Mouse (Mus musculus) embryonic facial prominence, embryonic 12.5 days (tissue): ENCODE measurements around the gene Prkacb. TPM values are rescaled to one million over a fixed set of nuclear protein-coding genes. Genes with fewer than 3 reads are reported as not detected.

ENCODE experiments used
- ATAC-seq: fragments of 200-750 bp; cut with Nextera tagmentation; 2 replicates; pipeline ENCODE4 v1.8.0; 2017; ENCODE audit not compliant: insufficient number of reproducible peaks, insufficient read depth, low FRiP score, low TSS enrichment
- H3K27ac ChIP-seq: fragments of 300-500 bp; sonication (generic); 2 replicates; pipeline ENCODE4 v1.5.1; 2016; ENCODE audit warnings: mild to moderate bottlenecking
- H3K27me3 ChIP-seq: fragments of 300-500 bp; sonication (generic); 2 replicates; pipeline ENCODE4 v1.6.1; 2016; ENCODE audit warnings: mild to moderate bottlenecking, moderate library complexity
- H3K36me3 ChIP-seq: fragments of 300-500 bp; sonication (generic); 2 replicates; pipeline ENCODE4 v1.6.1; 2016; ENCODE audit warnings: mild to moderate bottlenecking
- H3K4me1 ChIP-seq: fragments of 300-500 bp; sonication (generic); 2 replicates; pipeline ENCODE4 v1.6.1; 2016
- H3K4me2 ChIP-seq: fragments of 300-500 bp; sonication (generic); replicated peaks from 2 replicates; pipeline ENCODE4 v1.6.1; 2016; ENCODE audit warnings: mild to moderate bottlenecking, moderate library complexity
- H3K4me3 ChIP-seq: fragments of 300-500 bp; sonication (generic); 2 replicates; pipeline ENCODE4 v1.5.1; 2016; ENCODE audit warnings: mild to moderate bottlenecking
- H3K9ac ChIP-seq: fragments of 300-500 bp; sonication (generic); 2 replicates; pipeline ENCODE4 v1.6.1; 2016; ENCODE audit warnings: mild to moderate bottlenecking, moderate library complexity
- H3K9me3 ChIP-seq: fragments of 300-500 bp; sonication (generic); 2 replicates; pipeline ENCODE4 v1.6.1; 2016; ENCODE audit warnings: mild to moderate bottlenecking, moderate library complexity
- WGBS: fragments of 180-500 bp; shearing (Covaris S2); methylation state at CpG from one replicate; pipeline ENCODE4 v1.1.7; 2016; 5-methylcytosine and 5-hydroxymethylcytosine counted together
- polyA plus RNA-seq: library from polyadenylated mRNA; unstranded; fragments of >200 nt; fragmentation: Nextera tagmentation; extraction: Ambion mirVana; gene quantifications from 2 replicates; pipeline ENCODE4 v1.2.1, GENCODE M21; 2016

Gene Prkacb
- 89.5 and 91.9 TPM in 2 replicates for polyA plus RNA-seq

GRCm38 (mm10) chr3:146812901-146813393 is at the start of gene Prkacb:
TSS of gene Prkacb (minus strand) at chr3:146812990.
- Histone ChIP-seq H3K36me3 (no peaks in the 10 kb centered on the region), H3K4me3 (peak within 1 kb of the TSS; percentile 63), H3K9me3 (no peaks in the 10 kb centered on the region), H3K27ac (peak within 1 kb of the TSS; percentile 88), H3K27me3 (no peaks in the 10 kb centered on the region), H3K9ac (peak within 1 kb of the TSS; percentile 75), H3K4me2 (peak within 1 kb of the TSS; percentile 78), H3K4me1 (peaks cover 9% of the 10 kb centered on the region; the same call in 1 of the 2 replicates)
- peak; percentile 96 for ATAC-seq
- under 1% methylated on average over 60 of the region's 60 CpGs for WGBS

DNA sequence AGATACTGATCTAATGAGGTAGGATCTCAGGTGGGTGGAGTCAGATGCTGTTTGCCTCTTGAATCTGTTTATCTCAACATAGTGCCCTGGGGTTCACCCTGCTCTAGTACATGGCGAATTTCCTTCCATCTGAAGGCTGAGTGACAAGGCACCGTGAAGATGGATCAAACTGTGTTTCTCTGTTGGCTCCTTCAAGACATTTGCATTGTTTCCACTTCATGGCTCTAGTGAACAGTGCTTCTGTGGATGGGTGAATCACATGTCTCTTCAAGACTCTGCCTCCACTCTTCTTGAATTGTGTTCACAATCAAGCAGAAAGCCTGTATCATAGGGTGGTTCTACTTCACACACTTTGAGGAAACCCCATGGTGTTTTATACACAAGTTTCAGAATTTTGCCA is 47.5 kb upstream of the Prkacb start:
- Histone ChIP-seq H3K9me3 (no peaks in the 10 kb centered on the region), H3K36me3 (no peaks in the 10 kb centered on the region), H3K27me3 (no peaks in the 10 kb centered on the region), H3K27ac (no peak overlapping the region), H3K4me3 (no peak overlapping the region), H3K4me2 (no peak overlapping the region), H3K9ac (no peak overlapping the region), H3K4me1 (no peaks in the 10 kb centered on the region)
- ATAC-seq = no peak
- 70% methylated on average over 2 of the region's 2 CpGs for WGBS

- Histone ChIP-seq H3K27me3 (no peaks in the 10 kb centered on the region), H3K4me2 (no peak overlapping the region), H3K4me1 (no peaks in the 10 kb centered on the region), H3K36me3 (no peaks in the 10 kb centered on the region), H3K9ac (no peak overlapping the region), H3K27ac (no peak overlapping the region), H3K9me3 (no peaks in the 10 kb centered on the region), H3K4me3 (no peak overlapping the region)
- no peak for ATAC-seq
- WGBS = 91% methylated on average over 10 of the region's 10 CpGs
Measured at GRCm38 (mm10) chr3:146857373-146857772, 44.6 kb upstream of the Prkacb start.

- WGBS = 75% methylated on average over 7 of the region's 7 CpGs
- H3K4me3 ChIP-seq = no peak overlapping the region
- no peaks in the 10 kb centered on the region for H3K27me3 ChIP-seq
- no peaks in the 10 kb centered on the region for H3K36me3 ChIP-seq
- H3K27ac ChIP-seq = no peak overlapping the region
- H3K9me3 ChIP-seq = no peaks in the 10 kb centered on the region
- ATAC-seq = no peak
- no peak overlapping the region for H3K9ac ChIP-seq
- no peaks in the 10 kb centered on the region for H3K4me1 ChIP-seq
- no peak overlapping the region for H3K4me2 ChIP-seq
Measured at GRCm38 (mm10) chr3:146854473-146855087, 41.8 kb upstream of the Prkacb start.

- Histone ChIP-seq H3K4me1 (no peaks in the 10 kb centered on the region), H3K4me2 (peak within 1 kb of the TSS; percentile 80), H3K36me3 (no peaks in the 10 kb centered on the region), H3K27ac (0 out of 2 replicates have a peak within 1 kb of the TSS, but pooled peaks have one; percentile 20), H3K9ac (peak within 1 kb of the TSS; percentile 73), H3K4me3 (peak within 1 kb of the TSS; percentile 70), H3K9me3 (no peaks in the 10 kb centered on the region), H3K27me3 (no peaks in the 10 kb centered on the region)
- peak; percentile 91 for ATAC-seq
- under 1% methylated on average over 35 of the region's 36 CpGs for WGBS
Measured at GRCm38 (mm10) chr3:146851966-146852891, 39.4 kb upstream of the Prkacb start, which contains the start of gene Ttll7. TSS of gene Ttll7 (plus strand) at chr3:146852367.

GRCm38 (mm10) chr3:146849360-146849759 is 36.6 kb upstream of the Prkacb start:
- ATAC-seq = no peak
- Histone ChIP-seq H3K9me3 (no peaks in the 10 kb centered on the region), H3K4me3 (no peak overlapping the region), H3K36me3 (no peaks in the 10 kb centered on the region), H3K9ac (no peak overlapping the region), H3K27me3 (no peaks in the 10 kb centered on the region), H3K4me1 (no peaks in the 10 kb centered on the region), H3K27ac (no peak overlapping the region), H3K4me2 (no peak overlapping the region)
- 87% methylated on average over 7 of the region's 7 CpGs for WGBS

- WGBS = 81% methylated on average over 8 of the region's 8 CpGs
- H3K9me3 ChIP-seq = no peaks in the 10 kb centered on the region
- no peak overlapping the region for H3K27ac ChIP-seq
- no peaks in the 10 kb centered on the region for H3K4me1 ChIP-seq
- H3K4me2 ChIP-seq = no peak overlapping the region
- no peak overlapping the region for H3K9ac ChIP-seq
- H3K36me3 ChIP-seq = no peaks in the 10 kb centered on the region
- H3K4me3 ChIP-seq = no peak overlapping the region
- H3K27me3 ChIP-seq = no peaks in the 10 kb centered on the region
- no peak for ATAC-seq
Measured at GRCm38 (mm10) chr3:146848112-146848511, 35.3 kb upstream of the Prkacb start.

- Histone ChIP-seq H3K36me3 (no peaks in the 10 kb centered on the region), H3K4me3 (no peak overlapping the region), H3K27me3 (no peaks in the 10 kb centered on the region), H3K4me2 (no peak overlapping the region), H3K9me3 (no peaks in the 10 kb centered on the region), H3K9ac (no peak overlapping the region), H3K4me1 (peaks cover 5% of the 10 kb centered on the region; the same call in 1 of the 2 replicates), H3K27ac (no peak overlapping the region)
- 89% methylated on average over 5 of the region's 5 CpGs for WGBS
- no peak for ATAC-seq
Measured at GRCm38 (mm10) chr3:146846237-146846636, 33.4 kb upstream of the Prkacb start.

DNA sequence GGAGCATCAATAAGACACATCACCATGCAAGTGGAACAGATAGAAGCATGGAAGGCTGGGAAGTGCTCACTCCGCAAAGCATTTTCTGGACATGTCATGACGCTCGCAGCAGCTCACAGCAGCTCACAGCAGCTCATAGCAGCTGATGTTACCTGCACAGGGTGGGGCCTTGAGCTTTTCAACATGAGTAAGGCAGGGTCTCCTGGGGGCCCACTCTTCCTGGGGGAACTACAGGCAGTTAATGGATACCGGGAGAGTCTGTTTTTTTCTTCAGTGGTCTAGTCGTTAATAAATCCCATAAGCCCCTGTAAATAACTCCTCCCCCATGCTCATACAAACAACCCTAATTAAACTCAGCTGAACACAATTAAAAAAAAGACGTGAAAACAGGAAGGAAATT is 30.7 kb upstream of the Prkacb start:
- Histone ChIP-seq H3K27ac (no peak overlapping the region), H3K9ac (no peak overlapping the region), H3K9me3 (no peaks in the 10 kb centered on the region), H3K27me3 (no peaks in the 10 kb centered on the region), H3K4me3 (no peak overlapping the region), H3K4me2 (no peak overlapping the region), H3K36me3 (no peaks in the 10 kb centered on the region), H3K4me1 (peaks cover 5% of the 10 kb centered on the region; the same call in 1 of the 2 replicates)
- ATAC-seq = no peak
- WGBS = 48% methylated on average over 6 of the region's 6 CpGs

- H3K27me3 ChIP-seq = no peaks in the 10 kb centered on the region
- H3K36me3 ChIP-seq = no peaks in the 10 kb centered on the region
- H3K9me3 ChIP-seq = no peaks in the 10 kb centered on the region
- H3K4me3 ChIP-seq = no peak overlapping the region
- no peak overlapping the region for H3K9ac ChIP-seq
- H3K4me1 ChIP-seq = peaks cover 5% of the 10 kb centered on the region; the same call in 1 of the 2 replicates
- WGBS = 51% methylated on average over 3 of the region's 3 CpGs
- no peak for ATAC-seq
- H3K27ac ChIP-seq = no peak overlapping the region
- no peak overlapping the region for H3K4me2 ChIP-seq
Measured at GRCm38 (mm10) chr3:146842766-146843165, 30.0 kb upstream of the Prkacb start.

DNA sequence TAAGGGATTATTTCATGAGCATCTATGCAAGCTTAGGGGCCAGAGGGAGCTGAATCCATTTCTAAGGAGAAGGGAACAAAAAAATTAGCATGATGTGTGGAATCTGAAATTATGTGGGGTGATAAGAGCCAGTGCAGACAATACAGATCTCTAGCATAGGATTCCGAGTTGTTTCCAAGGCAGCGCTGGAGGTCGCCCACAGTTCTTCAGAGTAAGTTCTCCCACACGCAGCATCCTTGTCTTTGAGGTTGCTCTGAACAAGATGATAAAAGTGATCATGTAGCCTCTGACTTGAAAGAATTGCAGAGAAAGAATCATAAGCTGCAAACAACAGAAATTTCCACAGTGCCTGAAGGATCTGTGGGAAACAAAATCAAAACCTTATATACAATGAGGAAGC is 7.9 kb upstream of the Prkacb start:
- no peak overlapping the region for H3K4me2 ChIP-seq
- no peak overlapping the region for H3K9ac ChIP-seq
- WGBS = 88% methylated on average over 4 of the region's 4 CpGs
- H3K4me3 ChIP-seq = no peak overlapping the region
- no peaks in the 10 kb centered on the region for H3K4me1 ChIP-seq
- no peak overlapping the region for H3K27ac ChIP-seq
- no peaks in the 10 kb centered on the region for H3K36me3 ChIP-seq
- no peaks in the 10 kb centered on the region for H3K27me3 ChIP-seq
- no peaks in the 10 kb centered on the region for H3K9me3 ChIP-seq
- no peak for ATAC-seq
